Comparison of ENCODE assay signal across 10 mouse cellular contexts in genomic region chr5:105836006-105836405, GRCm38 (mm10). TPM values are rescaled to one million over a fixed set of nuclear protein-coding genes. Genes with fewer than 3 reads are reported as not detected.
A peak's percentile ranks its signal among the peaks of the same experiment; 100 is the strongest.
DNase-seq lines count a peak whose midpoint lies in the region; ATAC-seq and TF ChIP-seq lines count a peak whose summit lies in the region.
"Had no signal": no experiment of that assay in that cellular context is flagged by ENCODE, and none has a peak within 500 bp of the region (broad histone marks: within the 10 kb centered on the region; RNA-seq: fewer than 3 reads in every experiment).

No protein-coding gene starts in this region.

- no peak overlapping the region for H3K27ac ChIP-seq in heart, embryonic 12.5 days (ENCODE audit: poor library complexity, severe bottlenecking)
- peak overlapping the region; percentile 71 for H3K27ac ChIP-seq in lung, postnatal 0 days (ENCODE audit: low read length)
- H3K27ac ChIP-seq: hindbrain, embryonic 14.5 days had no signal

- H3K36me3 ChIP-seq in heart, embryonic 12.5 days = no peaks in the 10 kb centered on the region
- no peaks in the 10 kb centered on the region for H3K36me3 ChIP-seq in lung, postnatal 0 days (ENCODE audit: insufficient read depth, low read length)

- 0 out of 2 replicates have a peak, but pooled peaks cover 9% of the 10 kb centered on the region for H3K27me3 ChIP-seq in heart, embryonic 12.5 days (replicated peaks)
- H3K27me3 ChIP-seq in lung, postnatal 0 days (replicated peaks; ENCODE audit: insufficient read depth, low read length) = no peaks in the 10 kb centered on the region

- DNase-seq in heart, adult 11 months = peak; percentile 98
- peak; percentile 66 for DNase-seq in adipocyte (ENCODE audit: low spot score)
- DNase-seq in heart, postnatal 14 days = peak; percentile 43 to 60
- DNase-seq in lung, postnatal 0 days (ENCODE audit: low spot score) = peak; percentile 84
- no peak for DNase-seq in cerebellum, adult 8-10 months
- no peak for DNase-seq in embryo, embryonic 11 days
- DNase-seq: cerebellum, adult 9-11 months had no signal

- peaks cover 7% of the 10 kb centered on the region for H3K4me1 ChIP-seq in heart, embryonic 12.5 days (replicated peaks)
- 0 out of 2 replicates have a peak, but pooled peaks cover 6% of the 10 kb centered on the region for H3K4me1 ChIP-seq in lung, postnatal 0 days (ENCODE audit: insufficient read depth, low read depth, low read length)

- TF ChIP-seq CTCF in lung, postnatal 0 days (IDR thresholded peaks at IDR 0.05) = no peak

- no peak overlapping the region for H3K9ac ChIP-seq in heart, embryonic 12.5 days
- no peak overlapping the region for H3K9ac ChIP-seq in lung, postnatal 0 days (replicated peaks; ENCODE audit: low read depth)
- H3K9ac ChIP-seq: hindbrain, embryonic 14.5 days had no signal

- 55% methylated on average over 9 of the region's 9 CpGs for WGBS in heart, embryonic 12.5 days
- WGBS in lung, postnatal 0 days = 51% methylated on average over 9 of the region's 9 CpGs

- intact Hi-C loops in heart, postnatal 14 days (cut with DNase I) = no loop called here

- H3K9me3 ChIP-seq in heart, embryonic 12.5 days (replicated peaks) = no peaks in the 10 kb centered on the region
- H3K9me3 ChIP-seq in lung, postnatal 0 days (ENCODE audit: low read length) = no peaks in the 10 kb centered on the region

- no peak overlapping the region for H3K4me2 ChIP-seq in heart, embryonic 12.5 days
- H3K4me2 ChIP-seq in lung, postnatal 0 days (replicated peaks; ENCODE audit: low read depth, low read length) = no peak overlapping the region
- H3K4me2 ChIP-seq: hindbrain, embryonic 14.5 days had no signal

- no peak for ATAC-seq in heart, embryonic 12.5 days (ENCODE audit: insufficient number of reproducible peaks, low FRiP score)
- peak; percentile 95 for ATAC-seq in lung, postnatal 0 days
- ATAC-seq in monocyte, adult 5-6 weeks (replicated peaks; ENCODE audit: insufficient number of reproducible peaks, low FRiP score, low TSS enrichment, poor library complexity, severe bottlenecking) = no peak

- no peak overlapping the region for H3K4me3 ChIP-seq in heart, embryonic 12.5 days
- H3K4me3 ChIP-seq in lung, postnatal 0 days (ENCODE audit: low read depth, low read length) = no peak overlapping the region

- peak; percentile 45; the same call in 1 of the 2 replicates for TF ChIP-seq EP300 in lung, postnatal 0 days (IDR thresholded peaks at IDR 0.05)

RNA-seq across cellular contexts. Expression of gene Zfp326, which starts 40.4 kb away (rescaled TPM):
- polyA plus RNA-seq in heart, embryonic 12.5 days (2016; fragmentation: Nextera tagmentation; extraction: Ambion mirVana) = 35.6 and 36.7 TPM in 2 replicates
- total RNA-seq in heart, postnatal 14 days (2021) = 10 to 100 TPM; 14.5 to 15.6 TPM
- polyA plus RNA-seq in lung, postnatal 0 days (2015; fragmentation: Nextera tagmentation; extraction: Ambion mirVana) = 28.5 and 31.1 TPM in 2 replicates
- total RNA-seq in monocyte, adult 5-6 weeks (2017) = 48.8 to 72.3 TPM (median 59.4 TPM) in 3 replicates

Comparison
In these comparisons a context has a peak if more than half of its experiments do, and no peak if none do; other contexts are left out.
1. DNase-seq: peak in heart, adult 11 months (single experiment), adipocyte (single experiment), heart, postnatal 14 days (2 of 2) and lung, postnatal 0 days (single experiment); none in cerebellum, adult 8-10 months (single experiment) and embryo, embryonic 11 days (single experiment).